Mouse (Mus musculus) thymus, adult 2 months (tissue): Measurements from ENCODE around the gene Dapk1.

Experiments
- CTCF ChIP-seq: fragments of 200-500 bp; IDR thresholded peaks from 2 replicates; pipeline ENCODE4 v1.5.1; 2012; ENCODE audit warnings: mild to moderate bottlenecking, control low read depth, low read length, moderate library complexity, borderline replicate concordance; ENCODE audit not compliant: control insufficient read depth, poor library complexity, insufficient read depth; ENCODE audit errors: extremely low read depth
- POLR2A ChIP-seq: fragments of 200-500 bp; IDR thresholded peaks from 2 replicates; pipeline ENCODE4 v1.6.1; 2012; ENCODE audit warnings: mild to moderate bottlenecking, low read length, control low read depth, moderate library complexity; ENCODE audit not compliant: control insufficient read depth, poor library complexity, insufficient read depth; ENCODE audit errors: extremely low read depth

DNA sequence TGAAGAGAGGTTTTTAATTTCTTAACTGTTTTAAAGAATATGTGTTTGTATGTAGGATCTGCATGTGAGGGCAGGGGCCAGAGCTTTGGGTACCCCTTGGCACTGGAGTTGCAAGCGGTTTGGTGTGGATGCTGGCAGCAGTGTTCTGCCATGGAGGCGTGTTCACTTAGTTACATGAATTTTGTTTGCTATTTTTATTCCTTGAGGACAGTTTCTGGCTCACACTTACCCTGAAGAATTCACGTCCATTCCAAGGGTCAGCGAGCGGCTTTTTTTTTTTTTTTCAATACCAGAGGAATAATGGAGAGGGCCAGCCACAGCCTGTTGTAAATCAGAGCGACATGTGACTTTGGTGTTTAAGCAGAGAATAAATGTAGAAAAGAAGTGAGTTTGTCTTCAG, 33.9 kb downstream of the Dapk1 start:
- no peak for TF ChIP-seq POLR2A
- no peak for TF ChIP-seq CTCF
